Comparison of ENCODE assay signal across 8 mouse cellular contexts in the genomic region with DNA sequence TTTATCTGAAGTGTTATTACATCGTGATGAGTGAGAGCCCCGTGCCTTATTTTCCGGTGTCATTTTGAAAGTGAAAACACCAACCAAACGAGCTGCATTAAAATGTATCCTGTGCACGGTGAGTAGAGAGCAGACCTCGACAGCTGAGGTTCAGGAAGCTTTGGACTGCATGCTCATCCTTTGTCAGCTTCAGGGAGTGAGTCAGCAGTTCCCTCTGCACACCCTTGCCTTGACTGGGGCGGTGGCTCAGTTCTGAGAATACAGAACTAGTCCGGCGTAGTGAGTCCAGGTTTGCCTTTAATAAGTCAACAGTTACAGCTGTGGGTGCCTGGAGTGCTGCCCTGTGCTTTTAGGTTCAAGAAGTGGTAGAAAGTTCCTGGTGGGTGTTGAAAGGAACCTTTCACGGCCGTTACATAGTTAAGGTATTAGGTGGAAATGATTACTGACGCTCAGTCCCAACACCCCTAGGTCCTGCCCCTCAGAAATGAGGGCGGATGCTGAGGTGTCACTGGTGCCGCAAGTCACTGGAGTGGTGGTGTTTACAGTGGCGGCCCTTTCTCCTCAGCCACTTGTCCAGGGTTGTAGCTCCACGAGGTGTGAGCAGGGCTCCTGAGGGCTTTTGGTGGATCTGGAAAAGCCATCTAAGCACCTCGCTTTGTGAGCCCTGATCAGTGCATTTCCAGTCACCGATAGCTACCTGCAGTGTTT. TPM values are rescaled to one million over a fixed set of nuclear protein-coding genes. Genes with fewer than 3 reads are reported as not detected.
DNase-seq lines count a peak whose midpoint lies in the region; ATAC-seq and TF ChIP-seq lines count a peak whose summit lies in the region.

No protein-coding gene starts in this region.

- no peak for TF ChIP-seq CTCF in liver, adult 2 months (IDR thresholded peaks at IDR 0.05; ENCODE audit: low read depth, low read length)

- TF ChIP-seq POLR2A in liver, adult 2 months (IDR thresholded peaks at IDR 0.05; ENCODE audit: extremely low read depth, insufficient read depth, low read length) = no peak

- H3K79me2 ChIP-seq in liver, adult 2 months (ENCODE audit: control insufficient read depth, insufficient read depth, low read length) = peaks cover 66% of the 10 kb centered on the region

- no peak overlapping the region for H3K9ac ChIP-seq in midbrain, embryonic 11.5 days (ENCODE audit: low read length)
- H3K9ac ChIP-seq in midbrain, embryonic 13.5 days (replicated peaks) = no peak overlapping the region
- peak overlapping the region; percentile 10; the same call in 1 of the 2 replicates for H3K9ac ChIP-seq in liver, adult 2 months (ENCODE audit: low read depth, low read length)
- H3K9ac ChIP-seq in neural tube, embryonic 15.5 days (replicated peaks) = no peak overlapping the region
- no peak overlapping the region for H3K9ac ChIP-seq in midbrain, embryonic 15.5 days

- H3K9me3 ChIP-seq in midbrain, embryonic 11.5 days (ENCODE audit: control insufficient read depth, low read length) = no peaks in the 10 kb centered on the region
- H3K9me3 ChIP-seq in midbrain, embryonic 13.5 days = no peaks in the 10 kb centered on the region
- H3K9me3 ChIP-seq in neural tube, embryonic 15.5 days (replicated peaks) = no peaks in the 10 kb centered on the region
- no peaks in the 10 kb centered on the region for H3K9me3 ChIP-seq in midbrain, embryonic 15.5 days

- WGBS in midbrain, embryonic 11.5 days = 93% methylated on average over 18 of the region's 18 CpGs
- 91% methylated on average over 18 of the region's 18 CpGs for WGBS in midbrain, embryonic 13.5 days
- WGBS in liver, adult 2 months = 31% methylated on average over 18 of the region's 18 CpGs
- 85% methylated on average over 18 of the region's 18 CpGs for WGBS in neural tube, embryonic 15.5 days
- 86% methylated on average over 18 of the region's 18 CpGs for WGBS in midbrain, embryonic 15.5 days

- DNase-seq in midbrain, embryonic 11.5 days (ENCODE audit: low spot score, missing footprints) = no peak
- peak; percentile 80 for DNase-seq in liver, adult 2 months (ENCODE audit: extremely low read depth, low read depth, low spot score)
- DNase-seq in spleen, postnatal 14 days (ENCODE audit: low spot score in 2 of 2) = peak; percentile 40 to 44
- DNase-seq in frontal cortex, adult 2 months (ENCODE audit: extremely low spot score in 1 of 2, low spot score in 1 of 2) = no peak

- H3K4me3 ChIP-seq in midbrain, embryonic 11.5 days (ENCODE audit: low read depth, low read length) = no peak overlapping the region
- no peak overlapping the region for H3K4me3 ChIP-seq in midbrain, embryonic 13.5 days (replicated peaks)
- no peak overlapping the region for H3K4me3 ChIP-seq in liver, adult 2 months (ENCODE audit: insufficient read depth, low read depth, low read length)
- H3K4me3 ChIP-seq in neural tube, embryonic 15.5 days (replicated peaks) = no peak overlapping the region
- no peak overlapping the region for H3K4me3 ChIP-seq in midbrain, embryonic 15.5 days

- H3K27ac ChIP-seq in midbrain, embryonic 11.5 days (ENCODE audit: low read depth, low read length) = no peak overlapping the region
- no peak overlapping the region for H3K27ac ChIP-seq in midbrain, embryonic 13.5 days
- H3K27ac ChIP-seq in liver, adult 2 months (replicated peaks; ENCODE audit: insufficient read depth, low read depth, low read length) = peak overlapping the region; percentile 30
- no peak overlapping the region for H3K27ac ChIP-seq in neural tube, embryonic 15.5 days (replicated peaks)
- H3K27ac ChIP-seq in midbrain, embryonic 15.5 days = no peak overlapping the region

- H3K4me1 ChIP-seq in midbrain, embryonic 11.5 days (ENCODE audit: control insufficient read depth, insufficient read depth, low read length) = peaks cover 2% of the 10 kb centered on the region
- peaks cover 33% of the 10 kb centered on the region for H3K4me1 ChIP-seq in midbrain, embryonic 13.5 days (replicated peaks)
- peaks cover 41% of the 10 kb centered on the region for H3K4me1 ChIP-seq in liver, adult 2 months (ENCODE audit: control insufficient read depth, insufficient read depth, low read length)
- peaks cover 37% of the 10 kb centered on the region for H3K4me1 ChIP-seq in neural tube, embryonic 15.5 days
- H3K4me1 ChIP-seq in midbrain, embryonic 15.5 days = peaks cover 22% of the 10 kb centered on the region

- ATAC-seq in midbrain, embryonic 11.5 days (ENCODE audit: low FRiP score) = 0 out of 2 replicates have a peak, but pooled peaks have one; percentile 10
- ATAC-seq in midbrain, embryonic 13.5 days = no peak
- ATAC-seq in granulocyte monocyte progenitor cell, adult 5-6 weeks (replicated peaks; ENCODE audit: poor library complexity, severe bottlenecking) = peak; percentile 70
- no peak for ATAC-seq in neural tube, embryonic 15.5 days (ENCODE audit: low FRiP score)
- no peak for ATAC-seq in midbrain, embryonic 15.5 days (replicated peaks)

- H3K4me2 ChIP-seq in midbrain, embryonic 11.5 days = no peak overlapping the region
- H3K4me2 ChIP-seq in midbrain, embryonic 13.5 days (replicated peaks) = no peak overlapping the region
- no peak overlapping the region for H3K4me2 ChIP-seq in neural tube, embryonic 15.5 days
- H3K4me2 ChIP-seq in midbrain, embryonic 15.5 days = no peak overlapping the region

- no peaks in the 10 kb centered on the region for H3K27me3 ChIP-seq in midbrain, embryonic 11.5 days (ENCODE audit: control insufficient read depth, insufficient read depth, low read length)
- no peaks in the 10 kb centered on the region for H3K27me3 ChIP-seq in midbrain, embryonic 13.5 days
- no peaks in the 10 kb centered on the region for H3K27me3 ChIP-seq in liver, adult 2 months (ENCODE audit: control insufficient read depth, insufficient read depth, low read length)
- no peaks in the 10 kb centered on the region for H3K27me3 ChIP-seq in neural tube, embryonic 15.5 days (replicated peaks)
- no peaks in the 10 kb centered on the region for H3K27me3 ChIP-seq in midbrain, embryonic 15.5 days (replicated peaks)

- H3K36me3 ChIP-seq in midbrain, embryonic 11.5 days (ENCODE audit: control insufficient read depth, insufficient read depth, low read length) = 0 out of 2 replicates have a peak, but pooled peaks cover 3% of the 10 kb centered on the region
- peaks cover 12% of the 10 kb centered on the region for H3K36me3 ChIP-seq in midbrain, embryonic 13.5 days
- peaks cover 2% of the 10 kb centered on the region; the same call in 1 of the 2 replicates for H3K36me3 ChIP-seq in liver, adult 2 months (ENCODE audit: control insufficient read depth, insufficient read depth, low read length)
- H3K36me3 ChIP-seq in neural tube, embryonic 15.5 days = peaks cover 3% of the 10 kb centered on the region; the same call in 1 of the 2 replicates
- peaks cover 3% of the 10 kb centered on the region; the same call in 1 of the 2 replicates for H3K36me3 ChIP-seq in midbrain, embryonic 15.5 days (replicated peaks)

RNA-seq across cellular contexts. Expression of a gene that starts 14.4 kb away (rescaled TPM):
- polyA plus RNA-seq in midbrain, embryonic 11.5 days (2014; fragmentation: Nextera tagmentation; extraction: Ambion mirVana) = 19.2 and 19.3 TPM in 2 replicates
- polyA plus RNA-seq in midbrain, embryonic 13.5 days (2015; fragmentation: Nextera tagmentation; extraction: Ambion mirVana) = 21.1 and 25.4 TPM in 2 replicates
- total RNA-seq in granulocyte monocyte progenitor cell, adult 5-6 weeks (2014; fragmentation: Nextera tagmentation) = 15.2 and 20.2 TPM in 2 replicates
- total RNA-seq in granulocyte monocyte progenitor cell, adult 5-6 weeks (2017) = 29.6 and 29.8 TPM in 2 replicates
- total RNA-seq in liver, adult 2 months (2014; rRNA removed) = 28.9 and 34.8 TPM in 2 replicates
- 6.3 and 8.2 TPM in 2 replicates for polyA plus RNA-seq in liver, adult 2 months (2012; rRNA removed)
- polyA plus RNA-seq in neural tube, embryonic 15.5 days (2015; fragmentation: Nextera tagmentation; extraction: Ambion mirVana) = 15.7 and 20.7 TPM in 2 replicates
- 21.3 and 22.0 TPM in 2 replicates for polyA plus RNA-seq in midbrain, embryonic 15.5 days (2015; fragmentation: Nextera tagmentation; extraction: Ambion mirVana)
- 8.3 and 9.5 TPM in 2 replicates for polyA plus RNA-seq in frontal cortex, adult 2 months (2012; rRNA removed)

Comparison
In these comparisons a context has a peak if more than half of its experiments do, and no peak if none do; other contexts are left out.
1. ATAC-seq: peak in midbrain, embryonic 11.5 days (single experiment) and granulocyte monocyte progenitor cell, adult 5-6 weeks (single experiment); none in midbrain, embryonic 13.5 days (single experiment), neural tube, embryonic 15.5 days (single experiment) and midbrain, embryonic 15.5 days (single experiment).
2. DNase-seq: peak in liver, adult 2 months (single experiment) and spleen, postnatal 14 days (2 of 2); none in midbrain, embryonic 11.5 days (single experiment) and frontal cortex, adult 2 months (0 of 2).